Mouse (Mus musculus) kidney, postnatal 36 days (tissue): ENCODE data around the gene Dchs2.

Source experiments
- DNase-seq, 2 experiments: peaks; one replicate each; pipeline ENCODE4 v3.0.0; 2021 to 2022; ENCODE audit warnings: mixed read lengths in 2 of 2

The Dchs2 gene

GRCm38 (mm10) chr3:83155600-83155999 is 27.9 kb downstream of the Dchs2 start:
- DNase-seq: peak; percentile 8 to 32

- no peak for DNase-seq
These were observed 28.4 kb downstream of the Dchs2 start for GRCm38 (mm10) chr3:83156165-83156564.

DNA sequence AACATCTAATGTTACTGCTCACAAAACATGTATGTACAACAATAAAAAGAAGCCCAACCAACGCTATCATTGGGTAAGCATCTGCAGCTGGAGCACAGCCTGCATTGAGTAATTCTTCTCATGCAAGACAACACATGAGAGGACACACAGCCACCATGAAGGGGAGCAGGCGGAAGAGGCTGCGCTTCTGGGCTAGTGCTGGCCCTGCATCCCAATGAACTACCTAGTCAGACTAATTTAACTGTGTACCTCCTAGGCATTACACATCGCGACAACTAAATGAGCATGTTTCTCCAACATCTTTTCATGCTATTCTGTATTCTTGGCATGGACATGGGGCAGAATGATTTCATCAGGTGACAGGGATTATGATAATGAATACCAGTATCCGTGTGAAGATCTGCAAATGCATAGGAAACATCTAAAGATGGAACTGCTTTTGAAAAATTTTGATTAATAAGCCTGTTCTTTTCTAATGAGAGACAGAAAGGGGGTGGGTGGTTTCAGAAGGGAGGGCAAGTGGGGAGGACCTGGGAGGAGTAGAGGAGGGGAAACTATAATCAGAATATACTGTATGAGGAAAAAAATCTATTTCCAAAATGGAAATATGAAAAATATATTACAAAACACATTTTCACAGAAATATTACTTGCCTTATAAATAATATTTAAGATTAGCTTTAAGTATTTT is 33.9 kb downstream of the Dchs2 start:
- DNase-seq: no peak

DNA sequence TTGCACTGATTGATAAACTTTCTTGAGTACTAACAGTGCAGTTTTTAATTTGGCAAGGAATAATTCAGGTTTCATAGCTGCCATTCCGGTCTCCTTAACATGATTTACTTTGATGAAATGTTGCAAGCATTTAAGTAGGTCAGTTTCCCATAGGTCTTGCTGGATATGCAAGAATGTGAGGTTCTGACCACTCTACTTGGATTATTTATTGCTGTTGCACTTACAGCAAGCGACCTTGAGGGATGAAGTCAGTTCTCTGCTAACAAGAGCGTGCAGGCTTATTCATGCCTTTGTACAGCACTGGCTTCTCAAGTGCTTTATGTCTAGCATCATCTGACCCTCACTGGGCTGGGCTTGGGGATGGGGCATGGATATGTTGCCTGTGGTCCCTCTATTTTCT is 35.9 kb downstream of the Dchs2 start:
- DNase-seq: no peak

DNA sequence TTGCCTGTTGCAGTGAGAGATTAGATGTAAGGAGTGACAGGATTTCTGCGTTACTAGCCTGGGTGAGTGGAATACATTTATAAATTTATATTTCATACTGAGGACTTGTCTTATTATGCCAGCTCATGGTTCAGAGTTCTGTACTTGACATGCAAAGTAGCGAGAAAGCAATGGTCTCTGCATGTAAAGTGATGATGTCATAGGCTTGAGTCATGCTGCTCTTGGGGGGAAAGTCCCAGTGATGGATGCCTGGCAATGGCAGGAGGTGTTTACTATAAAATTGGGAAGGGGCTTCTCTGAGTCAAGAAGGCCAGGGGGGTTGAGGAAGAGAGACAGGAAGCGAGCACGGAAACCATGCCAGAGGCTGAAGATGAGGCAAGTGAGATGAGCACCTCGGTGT is 57.8 kb downstream of the Dchs2 start:
- no peak for DNase-seq

DNA sequence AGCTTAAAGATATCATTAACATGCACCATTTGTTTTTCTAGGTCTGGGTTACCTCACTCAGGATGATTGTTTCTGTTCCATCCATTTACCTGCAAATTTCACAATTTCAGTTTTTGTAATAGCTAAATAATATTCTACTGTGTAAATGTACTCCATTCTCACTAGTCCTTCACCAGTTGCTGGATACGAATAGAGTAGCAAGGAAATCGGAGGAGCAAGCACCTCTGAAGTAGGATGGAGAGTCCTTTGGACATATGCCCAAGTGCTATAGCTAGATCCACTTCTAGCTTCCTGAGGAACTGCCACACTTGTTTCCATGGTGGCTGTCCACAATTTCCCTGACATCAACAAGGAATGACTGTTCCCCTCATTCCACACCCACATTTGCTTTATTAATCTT is 63.5 kb downstream of the Dchs2 start:
- DNase-seq: no peak

- DNase-seq: no peak
These were observed 64.7 kb downstream of the Dchs2 start for GRCm38 (mm10) chr3:83192401-83192800.

- no peak for DNase-seq
These were observed 67.2 kb downstream of the Dchs2 start for GRCm38 (mm10) chr3:83194911-83195310.

DNA sequence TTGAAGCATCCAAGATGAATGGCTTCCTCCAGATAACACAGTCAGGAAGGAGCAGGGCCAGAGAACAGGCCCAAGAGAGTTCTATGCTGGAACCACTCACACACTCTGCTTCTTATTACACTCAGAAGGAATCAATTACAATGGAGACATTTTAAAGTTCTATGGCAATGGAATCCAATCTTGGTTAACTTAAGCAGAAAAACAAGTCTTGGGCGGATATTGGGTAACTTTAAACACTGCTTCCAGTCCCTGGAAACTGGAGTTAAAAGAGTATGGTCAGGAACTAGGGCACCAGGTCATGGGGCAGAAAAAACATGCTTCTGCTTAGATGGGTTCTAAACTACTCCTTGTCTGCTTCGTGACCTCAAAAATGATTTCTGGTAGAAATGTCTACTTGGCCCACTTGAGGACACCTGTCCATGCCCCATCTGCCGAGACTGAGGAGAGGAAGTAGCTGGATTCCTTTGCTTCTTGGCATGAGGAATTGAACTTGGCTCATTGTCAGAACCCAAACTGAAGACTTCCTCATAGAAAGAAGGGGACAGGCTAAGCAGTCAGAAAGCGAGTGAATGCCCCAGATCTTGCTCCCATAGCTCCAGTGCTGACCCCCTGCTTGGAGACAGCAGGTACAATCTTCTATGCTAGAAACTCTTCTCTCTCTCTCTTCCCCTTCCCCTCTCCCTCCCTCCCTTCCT is 73.7 kb downstream of the Dchs2 start:
- DNase-seq: no peak

DNA sequence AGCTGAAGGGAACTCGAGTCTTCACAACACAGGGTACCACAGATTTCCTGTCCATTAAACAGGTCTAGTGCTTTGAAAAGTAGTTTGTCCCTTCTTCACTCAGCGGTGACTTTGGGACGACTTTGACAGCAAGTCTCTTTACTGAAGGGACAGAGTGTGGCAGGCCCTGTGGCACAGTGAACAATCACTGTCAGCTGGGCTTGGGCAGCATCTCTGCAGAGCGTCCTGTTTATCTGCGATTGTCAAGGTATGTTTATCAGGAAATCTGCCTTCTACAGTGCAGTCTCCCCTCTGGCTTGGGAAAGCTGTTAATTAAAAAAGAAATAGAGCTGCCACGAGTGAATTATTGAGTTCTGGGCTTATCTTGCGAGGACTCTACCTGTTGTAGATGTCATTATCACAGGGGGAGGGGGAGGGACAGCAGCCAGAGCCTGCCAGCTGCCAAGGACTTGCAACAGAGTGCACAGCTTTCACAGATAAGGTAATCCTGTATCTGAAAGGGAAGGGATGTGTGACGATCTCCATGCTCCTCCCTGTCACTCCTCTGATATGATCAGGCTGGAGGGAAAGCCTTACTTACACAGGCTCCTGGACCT is 77.4 kb downstream of the Dchs2 start:
- DNase-seq: no peak

DNA sequence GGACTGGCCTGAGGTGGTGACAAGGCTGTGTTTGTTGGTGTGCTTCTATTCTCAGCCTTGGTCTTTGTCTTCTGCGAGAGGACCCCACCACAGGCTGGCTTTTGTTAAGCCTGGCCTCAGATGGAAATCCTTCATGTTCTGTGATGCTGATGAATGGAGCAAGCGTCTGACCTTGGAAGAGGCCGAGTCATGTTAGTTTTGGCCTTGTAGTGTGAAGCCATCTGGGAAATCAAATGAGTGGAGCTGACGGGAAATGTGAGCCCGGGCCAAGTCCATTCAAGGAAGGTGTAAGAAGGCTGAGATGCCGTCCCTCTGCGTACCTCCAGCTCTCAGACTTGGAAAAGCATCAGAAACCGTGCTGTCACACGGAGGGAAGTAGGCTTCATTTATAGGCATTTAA is 81.9 kb downstream of the Dchs2 start:
- DNase-seq: peak; percentile 23 to 36

- DNase-seq: no peak
These were observed 82.5 kb downstream of the Dchs2 start for GRCm38 (mm10) chr3:83210210-83210609.

DNA sequence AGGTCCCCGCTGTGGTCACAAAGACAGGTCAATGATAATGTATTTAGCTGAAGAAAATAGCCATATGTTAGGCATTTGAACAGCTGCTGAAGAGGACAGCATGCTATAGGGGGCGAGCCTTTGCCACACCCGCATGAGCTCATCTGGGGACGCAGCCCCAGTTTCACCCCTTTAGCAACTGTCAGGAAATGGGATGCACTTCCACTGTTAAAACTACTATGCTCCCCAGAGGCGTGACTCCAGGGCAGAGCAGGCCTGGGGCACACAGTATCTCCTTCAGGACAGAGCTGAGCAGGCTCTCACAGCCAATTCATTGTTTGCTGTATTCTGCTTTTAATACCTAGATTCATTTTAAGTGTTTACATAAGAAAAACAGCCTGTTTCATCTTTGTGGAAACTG is 84.2 kb downstream of the Dchs2 start:
- no peak for DNase-seq

GRCm38 (mm10) chr3:83212578-83212977 is 84.8 kb downstream of the Dchs2 start:
- DNase-seq: no peak

DNA sequence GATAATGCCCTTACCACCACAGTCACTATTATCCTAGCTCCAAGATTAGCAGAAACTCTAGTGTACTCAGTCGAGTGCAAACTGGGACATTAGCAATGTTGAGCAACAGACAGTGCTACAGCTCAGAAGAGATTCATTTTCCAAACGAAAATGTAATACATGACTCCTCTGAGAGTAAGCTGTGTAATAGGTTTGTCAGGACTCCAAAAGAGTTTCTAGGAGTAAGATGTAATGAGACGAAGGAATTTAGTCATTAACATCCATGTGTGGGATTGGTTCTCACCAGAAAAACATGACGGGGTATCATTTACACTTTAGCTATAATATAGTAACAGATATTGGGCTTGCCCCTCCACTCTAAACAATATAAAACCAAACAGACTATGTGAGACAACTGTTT is 90.3 kb downstream of the Dchs2 start:
- DNase-seq: no peak

DNA sequence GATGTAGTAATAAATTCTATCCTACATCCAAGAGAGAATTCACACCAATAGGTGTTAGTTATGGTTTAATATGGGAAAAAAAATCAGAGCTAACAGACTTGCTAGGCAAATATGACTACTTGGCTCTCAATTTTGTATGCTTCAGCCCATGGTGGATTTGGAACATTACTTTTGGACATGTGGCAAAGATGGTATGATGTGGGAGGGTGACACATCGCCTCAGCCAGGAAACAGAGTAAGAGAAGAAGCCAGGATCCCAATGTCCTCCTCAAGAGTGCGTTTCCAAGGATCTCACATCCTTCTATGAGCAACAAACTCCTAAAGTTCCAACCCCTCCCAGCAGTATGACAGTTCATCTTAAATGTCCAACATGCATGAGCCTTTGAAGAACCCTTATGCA is 92.4 kb downstream of the Dchs2 start:
- no peak for DNase-seq

DNA sequence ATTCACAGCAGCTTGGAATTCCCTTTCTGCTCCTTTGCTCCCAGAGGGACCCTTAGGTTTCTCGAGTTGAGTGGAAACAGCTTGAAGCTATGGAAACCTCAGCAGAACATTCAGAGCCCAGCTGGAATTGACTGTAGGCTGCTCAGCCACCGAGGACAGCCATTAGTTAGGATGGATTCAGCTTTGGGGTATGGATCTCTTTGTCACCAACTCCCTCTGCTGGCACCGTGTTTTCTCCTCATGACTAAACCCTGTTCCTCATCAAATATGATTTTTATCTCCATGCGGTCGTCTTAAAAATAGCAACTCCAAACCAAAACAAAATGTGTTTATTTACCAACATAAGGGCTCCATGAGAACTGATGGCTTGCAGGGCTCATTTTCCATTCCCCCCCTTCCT is 94.4 kb downstream of the Dchs2 start:
- DNase-seq: peak in 1 of 2 experiments; percentile 25

DNA sequence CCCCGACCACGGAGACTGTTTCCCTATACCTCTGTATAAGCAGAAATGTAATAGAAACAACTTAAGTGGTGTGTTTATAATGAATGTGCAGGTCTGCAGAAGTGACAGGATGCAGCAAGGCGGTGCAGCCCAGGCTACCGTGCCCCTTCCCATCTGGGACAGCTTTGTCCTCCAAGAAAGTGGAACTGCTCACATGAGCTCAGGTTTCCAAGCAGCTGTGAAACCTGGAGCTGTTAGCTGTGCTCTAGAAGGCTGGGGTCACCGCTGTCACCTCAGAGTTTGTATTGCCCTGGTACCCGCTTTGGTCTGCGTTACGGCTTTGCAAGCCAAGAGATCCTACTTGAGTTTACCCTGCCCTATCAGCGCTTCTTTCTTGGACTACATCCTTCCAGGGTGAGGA is 100.6 kb downstream of the Dchs2 start:
- DNase-seq: no peak

DNA sequence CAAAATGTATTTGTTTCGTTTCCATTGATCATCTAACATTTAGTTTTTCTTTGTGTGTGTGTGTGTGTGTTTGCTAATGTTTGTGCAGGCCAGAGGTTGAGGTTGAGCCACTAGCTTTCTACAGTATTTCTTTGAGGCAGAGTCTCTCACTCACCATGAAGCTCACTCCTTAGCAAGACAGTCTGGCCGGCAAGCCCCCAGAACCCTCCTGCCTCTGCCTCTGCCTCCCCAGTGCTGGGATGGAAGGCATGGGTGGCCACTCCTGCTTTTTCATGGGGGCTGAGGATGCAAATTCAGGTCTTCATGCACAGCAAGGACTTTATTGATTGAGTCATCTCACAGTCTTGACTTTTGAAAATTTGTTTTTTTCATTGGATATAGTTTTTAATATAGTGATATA is 102.6 kb downstream of the Dchs2 start:
- DNase-seq: no peak

- peak; percentile 9 to 14 for DNase-seq
These were observed 106.7 kb downstream of the Dchs2 start for GRCm38 (mm10) chr3:83234457-83234856.

GRCm38 (mm10) chr3:83235061-83235460 is 107.3 kb downstream of the Dchs2 start:
- DNase-seq: no peak

DNA sequence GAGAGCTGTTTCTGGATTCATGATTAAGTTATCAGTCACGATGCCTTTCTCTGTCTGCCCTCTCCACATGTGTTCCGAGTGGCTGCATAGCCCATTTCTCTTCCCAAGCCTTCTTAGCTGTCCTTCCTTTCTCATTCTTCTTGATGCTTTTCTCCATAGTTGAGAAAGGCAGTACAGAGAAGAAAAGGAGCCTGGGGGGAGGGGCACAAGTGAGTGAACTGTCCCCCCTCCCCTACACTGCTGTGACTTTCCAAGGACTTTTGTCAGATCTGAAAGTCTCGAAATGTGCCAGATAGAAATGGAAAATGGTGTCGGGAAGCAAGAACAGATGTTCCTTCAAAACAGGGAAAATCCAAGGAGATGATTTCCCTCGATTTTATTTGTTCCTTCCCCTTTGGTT is 118.8 kb downstream of the Dchs2 start:
- DNase-seq: no peak

- no peak for DNase-seq
These were observed 122.3 kb downstream of the Dchs2 start for GRCm38 (mm10) chr3:83250001-83250545.

DNA sequence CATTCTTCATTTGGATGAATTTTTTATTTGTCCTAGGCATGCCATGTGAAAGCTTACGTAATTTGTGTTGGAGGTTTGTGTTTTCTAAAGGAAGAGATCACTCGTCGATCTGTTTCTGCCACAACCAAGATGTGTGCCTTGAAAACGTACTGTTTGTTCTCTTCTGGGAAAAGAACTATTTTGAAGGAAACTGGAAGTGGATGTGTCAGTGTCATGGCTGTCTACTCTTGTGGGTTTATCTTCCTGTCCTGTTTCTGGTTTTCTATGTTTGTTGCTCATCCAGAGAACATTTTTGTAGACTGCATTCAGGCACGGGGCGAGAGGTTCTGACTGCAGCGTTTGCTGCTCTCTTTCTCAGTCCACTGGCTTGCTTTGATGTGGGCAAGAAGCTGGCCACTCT is 124.2 kb downstream of the Dchs2 start:
- no peak for DNase-seq
